In genomic region chr4:70267213-70267906, GRCm38 (mm10) we compare ENCODE assay signal across 18 mouse cellular contexts.
DNase-seq lines count a peak whose midpoint lies in the region; ATAC-seq and TF ChIP-seq lines count a peak whose summit lies in the region.
"Had no signal": no experiment of that assay in that cellular context is flagged by ENCODE, and none has a peak within 500 bp of the region (broad histone marks: within the 10 kb centered on the region; RNA-seq: fewer than 3 reads in every experiment).

No protein-coding gene starts in this region.

- no peak overlapping the region for H3K4me3 ChIP-seq in liver, embryonic 15.5 days (replicated peaks)
- H3K4me3 ChIP-seq in liver, embryonic 12.5 days, result no peak overlapping the region
- no peak overlapping the region for H3K4me3 ChIP-seq in liver, postnatal 0 days (ENCODE audit: low read depth, low read length)
- no peak overlapping the region for H3K4me3 ChIP-seq in stomach, postnatal 0 days (ENCODE audit: low read depth, low read length)
- H3K4me3 ChIP-seq: embryonic facial prominence, embryonic 10.5 days; embryonic facial prominence, embryonic 12.5 days; forebrain, embryonic 13.5 days; forebrain, embryonic 15.5 days had no signal

- peaks cover 36% of the 10 kb centered on the region for H3K36me3 ChIP-seq in liver, embryonic 15.5 days (replicated peaks)
- H3K36me3 ChIP-seq in liver, embryonic 12.5 days, result peaks cover 53% of the 10 kb centered on the region
- H3K36me3 ChIP-seq in liver, postnatal 0 days (replicated peaks; ENCODE audit: insufficient read depth, low read length), result peaks cover 11% of the 10 kb centered on the region
- H3K36me3 ChIP-seq in stomach, postnatal 0 days (ENCODE audit: control insufficient read depth, insufficient read depth, low read length), result 0 out of 2 replicates have a peak, but pooled peaks cover 2% of the 10 kb centered on the region

- no peak for TF ChIP-seq CTCF in liver, postnatal 0 days (IDR thresholded peaks at IDR 0.05; ENCODE audit: low read depth)
- no peak for TF ChIP-seq CTCF in stomach, postnatal 0 days (IDR thresholded peaks at IDR 0.05; ENCODE audit: low read depth)

- no peak for DNase-seq in liver, postnatal 0 days
- peak; percentile 28 for DNase-seq in stomach, postnatal 0 days (ENCODE audit: low spot score)
- DNase-seq in cerebellum, postnatal 36 days, result no peak
- DNase-seq: adrenal gland, adult 2 months; adrenal gland, postnatal 10 days; adrenal gland, postnatal 25 days; cerebellum, adult 11 months; cerebellum, adult 18-20 months; cerebellum, adult 8-10 months; cerebellum, adult 9-11 months; cerebellum, postnatal 14 days; forebrain, postnatal 0 days had no signal

- no peak overlapping the region for H3K9ac ChIP-seq in liver, embryonic 15.5 days
- H3K9ac ChIP-seq in liver, embryonic 12.5 days, result no peak overlapping the region
- no peak overlapping the region for H3K9ac ChIP-seq in liver, postnatal 0 days (replicated peaks)
- no peak overlapping the region for H3K9ac ChIP-seq in stomach, postnatal 0 days (ENCODE audit: low read length)
- H3K9ac ChIP-seq: embryonic facial prominence, embryonic 12.5 days; forebrain, embryonic 13.5 days; forebrain, embryonic 15.5 days; forebrain, postnatal 0 days had no signal

- peak; percentile 51 for ATAC-seq in liver, embryonic 15.5 days (ENCODE audit: insufficient read depth)
- ATAC-seq in liver, embryonic 12.5 days, result no peak
- ATAC-seq in liver, postnatal 0 days, result peak; percentile 59
- peak; percentile 89 for ATAC-seq in stomach, postnatal 0 days (ENCODE audit: low FRiP score, low TSS enrichment)
- ATAC-seq: forebrain, embryonic 13.5 days; forebrain, embryonic 15.5 days; forebrain, postnatal 0 days had no signal

- H3K27me3 ChIP-seq in liver, embryonic 15.5 days, result no peaks in the 10 kb centered on the region
- H3K27me3 ChIP-seq in liver, embryonic 12.5 days (replicated peaks), result no peaks in the 10 kb centered on the region
- no peaks in the 10 kb centered on the region for H3K27me3 ChIP-seq in liver, postnatal 0 days (ENCODE audit: insufficient read depth, low read length)
- H3K27me3 ChIP-seq in stomach, postnatal 0 days (ENCODE audit: control insufficient read depth, insufficient read depth, low read length), result no peaks in the 10 kb centered on the region
- H3K27me3 ChIP-seq: embryonic facial prominence, embryonic 12.5 days; forebrain, embryonic 13.5 days; forebrain, embryonic 15.5 days had no signal

- no peaks in the 10 kb centered on the region for H3K9me3 ChIP-seq in liver, embryonic 15.5 days (replicated peaks)
- no peaks in the 10 kb centered on the region for H3K9me3 ChIP-seq in liver, embryonic 12.5 days (replicated peaks)
- H3K9me3 ChIP-seq in liver, postnatal 0 days (ENCODE audit: low read length), result no peaks in the 10 kb centered on the region
- no peaks in the 10 kb centered on the region for H3K9me3 ChIP-seq in stomach, postnatal 0 days (ENCODE audit: control insufficient read depth, low read length)
- H3K9me3 ChIP-seq: embryonic facial prominence, embryonic 10.5 days; embryonic facial prominence, embryonic 12.5 days; forebrain, embryonic 13.5 days; forebrain, embryonic 15.5 days had no signal

- no peak overlapping the region for H3K27ac ChIP-seq in liver, embryonic 15.5 days (replicated peaks)
- no peak overlapping the region for H3K27ac ChIP-seq in liver, embryonic 12.5 days
- peak overlapping the region; percentile 44; the same call in 1 of the 2 replicates for H3K27ac ChIP-seq in liver, postnatal 0 days (ENCODE audit: low read depth)
- H3K27ac ChIP-seq in stomach, postnatal 0 days (replicated peaks), result no peak overlapping the region
- H3K27ac ChIP-seq: embryonic facial prominence, embryonic 10.5 days; embryonic facial prominence, embryonic 12.5 days; forebrain, embryonic 13.5 days; forebrain, embryonic 15.5 days had no signal

- no peak for TF ChIP-seq EP300 in liver, postnatal 0 days (IDR thresholded peaks at IDR 0.05; ENCODE audit: low read depth)
- TF ChIP-seq EP300 in stomach, postnatal 0 days (optimal IDR thresholded peaks at IDR 0.05), result no peak

- H3K4me2 ChIP-seq in liver, embryonic 15.5 days, result no peak overlapping the region
- H3K4me2 ChIP-seq in liver, embryonic 12.5 days, result no peak overlapping the region
- no peak overlapping the region for H3K4me2 ChIP-seq in liver, postnatal 0 days (ENCODE audit: low read depth, low read length)
- H3K4me2 ChIP-seq in stomach, postnatal 0 days (replicated peaks; ENCODE audit: low read depth), result no peak overlapping the region
- H3K4me2 ChIP-seq: embryonic facial prominence, embryonic 12.5 days; forebrain, embryonic 13.5 days; forebrain, embryonic 15.5 days had no signal

- H3K4me1 ChIP-seq in liver, embryonic 15.5 days (replicated peaks), result 0 out of 2 replicates have a peak, but pooled peaks cover 5% of the 10 kb centered on the region
- H3K4me1 ChIP-seq in liver, embryonic 12.5 days, result peaks cover 8% of the 10 kb centered on the region
- H3K4me1 ChIP-seq in liver, postnatal 0 days (ENCODE audit: insufficient read depth), result peaks cover 7% of the 10 kb centered on the region; the same call in 1 of the 2 replicates
- no peaks in the 10 kb centered on the region for H3K4me1 ChIP-seq in stomach, postnatal 0 days (replicated peaks; ENCODE audit: control insufficient read depth, insufficient read depth)
- H3K4me1 ChIP-seq: embryonic facial prominence, embryonic 10.5 days; embryonic facial prominence, embryonic 12.5 days; forebrain, embryonic 13.5 days; forebrain, embryonic 15.5 days had no signal

- 69% methylated on average over 2 of the region's 2 CpGs for WGBS in liver, embryonic 15.5 days (ENCODE audit: insufficient replicate concordance)
- WGBS in liver, embryonic 12.5 days (ENCODE audit: insufficient replicate concordance), result 71% methylated on average over 2 of the region's 2 CpGs
- WGBS in liver, postnatal 0 days (ENCODE audit: insufficient replicate concordance), result 67% methylated on average over 2 of the region's 2 CpGs
- 60% methylated on average over 2 of the region's 2 CpGs for WGBS in stomach, postnatal 0 days
